Mouse (Mus musculus) cortical plate, adult 2 months (tissue): ENCODE results near the gene Pcsk2.

Experiments
- CTCF ChIP-seq: fragments of 200-500 bp; IDR thresholded peaks from 2 replicates; pipeline ENCODE4 v1.5.1; 2011; ENCODE audit warnings: mild to moderate bottlenecking, control low read depth, low read length; ENCODE audit not compliant: insufficient read depth; ENCODE audit errors: extremely low read depth
- POLR2A ChIP-seq: fragments of 200-500 bp; IDR thresholded peaks from 2 replicates; pipeline ENCODE4 v1.6.1; 2011; ENCODE audit warnings: mild to moderate bottlenecking, low read length, control low read depth; ENCODE audit not compliant: insufficient read depth; ENCODE audit errors: extremely low read depth

DNA sequence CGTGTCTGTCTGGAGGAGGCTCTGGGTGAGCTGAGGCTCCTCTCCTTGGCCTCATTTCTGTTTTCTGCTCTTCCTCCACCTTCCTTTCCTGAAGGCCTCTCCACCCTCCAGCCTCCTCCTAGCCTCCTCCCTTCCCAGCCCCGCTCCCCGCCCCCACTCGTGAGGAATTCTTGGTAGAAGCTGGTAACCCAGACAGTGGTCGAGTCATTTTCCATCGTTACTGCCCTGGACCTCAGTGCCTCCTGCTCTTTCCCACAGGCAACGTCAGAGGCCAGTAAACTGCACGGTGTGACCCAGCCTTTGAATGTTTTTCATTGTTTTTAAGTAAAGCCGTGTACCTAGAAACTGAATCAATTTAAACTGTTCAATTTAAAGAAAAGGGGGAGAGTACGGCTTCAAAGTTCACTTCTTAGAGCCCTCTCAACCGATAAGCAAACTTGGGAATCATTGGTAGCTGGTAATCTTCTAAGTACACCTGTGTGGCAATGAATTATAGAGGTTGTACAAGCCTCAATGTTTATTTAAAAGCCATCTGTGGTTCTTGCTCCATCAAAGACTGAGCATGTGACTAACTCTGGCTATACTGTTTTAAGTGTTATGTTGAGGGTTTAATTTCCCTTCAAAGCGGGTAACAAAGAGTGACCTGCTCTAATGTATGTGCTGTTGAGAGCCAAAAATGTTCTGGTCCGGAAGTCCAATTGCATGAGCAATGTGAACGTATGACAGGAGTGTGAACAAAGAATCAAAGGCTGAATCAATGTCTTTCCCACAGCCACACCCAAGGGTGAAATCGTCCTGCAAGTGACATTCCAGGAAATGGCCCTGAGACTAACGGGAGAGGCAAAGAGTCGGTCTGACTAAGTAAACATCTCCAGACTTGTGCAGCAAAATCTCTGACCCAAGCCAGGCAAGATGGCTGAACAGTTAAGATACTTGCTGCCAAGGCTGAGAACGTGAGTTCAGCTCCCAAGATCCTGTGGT lies 306.6 kb downstream of the Pcsk2 start:
- TF ChIP-seq CTCF (no peak), POLR2A (no peak)
